Mouse (Mus musculus): ENCODE data around the gene Dpm3. TPM values are rescaled to one million over a fixed set of nuclear protein-coding genes. Genes with fewer than 3 reads are reported as not detected.
"Not testable (repeated sequence)": the region's sequence is repeated elsewhere in the genome, so short reads cannot be mapped to it uniquely, and the experiment has no call there.

Dpm3 gene
- total RNA-seq (2015) = 84.6 and 95.5 TPM in 2 replicates
- total RNA-seq (2017) = 72.1 and 82.3 TPM in 2 replicates

GRCm38 (mm10) chr3:89259076-89259475 lies at the start of gene Dpm3:
TSS of gene Dpm3 (plus strand) at chr3:89259358.
- no peak for ATAC-seq (ENCODE audit: poor library complexity, severe bottlenecking)

- ATAC-seq (ENCODE audit: poor library complexity, severe bottlenecking) = no peak
These were observed 49.4 kb upstream of the Dpm3 start for GRCm38 (mm10) chr3:89209731-89210130.

GRCm38 (mm10) chr3:89210162-89210561 lies 49.0 kb upstream of the Dpm3 start:
- ATAC-seq (ENCODE audit: poor library complexity, severe bottlenecking) = no peak

- no peak for ATAC-seq (ENCODE audit: poor library complexity, severe bottlenecking)
These were observed 48.4 kb upstream of the Dpm3 start for GRCm38 (mm10) chr3:89210731-89211130.

- peak; percentile 90 for ATAC-seq (ENCODE audit: poor library complexity, severe bottlenecking)
These were observed 45.2 kb upstream of the Dpm3 start for GRCm38 (mm10) chr3:89213803-89214530.

GRCm38 (mm10) chr3:89214681-89215411 lies 44.3 kb upstream of the Dpm3 start, which contains the start of gene Thbs3:
TSS of gene Thbs3 (plus strand) at chr3:89215180.
- no peak for ATAC-seq (ENCODE audit: poor library complexity, severe bottlenecking)

- peak; percentile 77 for ATAC-seq (ENCODE audit: poor library complexity, severe bottlenecking)
These were observed 43.3 kb upstream of the Dpm3 start for GRCm38 (mm10) chr3:89215853-89216252.

GRCm38 (mm10) chr3:89216407-89216806 lies 42.8 kb upstream of the Dpm3 start:
- ATAC-seq (ENCODE audit: poor library complexity, severe bottlenecking) = not testable (repeated sequence)

- no peak for ATAC-seq (ENCODE audit: poor library complexity, severe bottlenecking)
These were observed 40.9 kb upstream of the Dpm3 start for GRCm38 (mm10) chr3:89218271-89218670.

- ATAC-seq (ENCODE audit: poor library complexity, severe bottlenecking) = no peak
These were observed 39.6 kb upstream of the Dpm3 start for GRCm38 (mm10) chr3:89219546-89219945.

GRCm38 (mm10) chr3:89221167-89221566 lies 38.0 kb upstream of the Dpm3 start:
- ATAC-seq (ENCODE audit: poor library complexity, severe bottlenecking) = no peak

- ATAC-seq (ENCODE audit: poor library complexity, severe bottlenecking) = no peak
These were observed 34.4 kb upstream of the Dpm3 start for GRCm38 (mm10) chr3:89224796-89225195.

- ATAC-seq (ENCODE audit: poor library complexity, severe bottlenecking) = no peak
These were observed 33.8 kb upstream of the Dpm3 start for GRCm38 (mm10) chr3:89225321-89225815.

GRCm38 (mm10) chr3:89225918-89226317 lies 33.2 kb upstream of the Dpm3 start:
- no peak for ATAC-seq (ENCODE audit: poor library complexity, severe bottlenecking)

- no peak for ATAC-seq (ENCODE audit: poor library complexity, severe bottlenecking)
These were observed 32.8 kb upstream of the Dpm3 start for GRCm38 (mm10) chr3:89226361-89226760.

GRCm38 (mm10) chr3:89226900-89227299 lies 32.3 kb upstream of the Dpm3 start, which contains the start of gene Mtx1:
TSS of gene Mtx1 (minus strand) at chr3:89227088.
- no peak for ATAC-seq (ENCODE audit: poor library complexity, severe bottlenecking)

GRCm38 (mm10) chr3:89227307-89228179 lies 31.6 kb upstream of the Dpm3 start:
- ATAC-seq (ENCODE audit: poor library complexity, severe bottlenecking) = peak; percentile 22; the same call in 1 of the 2 replicates

GRCm38 (mm10) chr3:89228180-89228549 lies 31.0 kb upstream of the Dpm3 start:
- peak; percentile 95 for ATAC-seq (ENCODE audit: poor library complexity, severe bottlenecking)

GRCm38 (mm10) chr3:89228836-89229235 lies 30.3 kb upstream of the Dpm3 start, which contains the start of gene Muc1:
TSS of gene Muc1 (plus strand) at chr3:89229057.
- ATAC-seq (ENCODE audit: poor library complexity, severe bottlenecking) = no peak

- ATAC-seq (ENCODE audit: poor library complexity, severe bottlenecking) = no peak
These were observed 29.9 kb upstream of the Dpm3 start for GRCm38 (mm10) chr3:89229276-89229675.

GRCm38 (mm10) chr3:89230561-89230960 lies 28.6 kb upstream of the Dpm3 start:
- ATAC-seq (ENCODE audit: poor library complexity, severe bottlenecking) = no peak
